Mouse (Mus musculus): ENCODE measurements around the gene Cfap44. TPM values are rescaled to one million over a fixed set of nuclear protein-coding genes. Genes with fewer than 3 reads are reported as not detected.

Gene Cfap44
- polyA plus RNA-seq, 1 experiment: not detected

GRCm38 (mm10) chr16:44505243-44505642 is 110.6 kb downstream of the Cfap44 start:
- Histone ChIP-seq H3K4me1 (ENCODE audit: control insufficient read depth, insufficient read depth, low read length) (no peaks in the 10 kb centered on the region), H3K27ac (ENCODE audit: insufficient read depth, low read depth, low read length) (no peak overlapping the region), H3K4me3 (ENCODE audit: insufficient read depth, low read length) (no peak overlapping the region)
- TF ChIP-seq POLR2A (IDR thresholded peaks at IDR 0.05; ENCODE audit: borderline replicate concordance, low read depth, low read length) (no peak), CTCF (IDR thresholded peaks at IDR 0.05; ENCODE audit: low read depth, low read length) (no peak)

GRCm38 (mm10) chr16:44507027-44507929 is 112.7 kb downstream of the Cfap44 start:
- TF ChIP-seq POLR2A (IDR thresholded peaks at IDR 0.05; ENCODE audit: borderline replicate concordance, low read depth, low read length) (no peak), CTCF (IDR thresholded peaks at IDR 0.05; ENCODE audit: low read depth, low read length) (no peak)
- Histone ChIP-seq H3K4me1 (ENCODE audit: control insufficient read depth, insufficient read depth, low read length) (no peaks in the 10 kb centered on the region), H3K4me3 (ENCODE audit: insufficient read depth, low read length) (no peak overlapping the region), H3K27ac (ENCODE audit: insufficient read depth, low read depth, low read length) (no peak overlapping the region)

DNA sequence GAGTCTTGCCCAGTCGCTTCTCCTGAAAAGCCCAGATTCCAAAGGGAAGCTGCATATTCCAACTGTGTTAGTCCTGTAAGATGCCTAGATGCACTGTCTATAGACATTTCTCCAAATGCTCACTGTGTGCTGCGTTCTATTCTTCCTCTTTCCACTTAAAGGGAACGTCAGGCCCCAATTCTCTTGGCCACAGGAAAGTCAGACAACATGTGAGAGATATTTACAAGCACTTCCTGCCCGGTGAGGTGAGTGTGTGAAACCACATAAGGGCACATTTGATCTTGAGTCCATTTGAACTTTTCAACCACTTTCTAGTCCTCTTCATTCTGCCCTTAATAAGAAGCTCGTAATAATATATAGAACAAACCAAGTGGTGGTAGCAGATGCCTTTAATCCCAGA is 113.4 kb downstream of the Cfap44 start:
- H3K27ac ChIP-seq (ENCODE audit: insufficient read depth, low read depth, low read length): no peak overlapping the region
- H3K4me1 ChIP-seq (ENCODE audit: control insufficient read depth, insufficient read depth, low read length): no peaks in the 10 kb centered on the region
- H3K4me3 ChIP-seq (ENCODE audit: insufficient read depth, low read length): no peak overlapping the region
- TF ChIP-seq POLR2A (IDR thresholded peaks at IDR 0.05; ENCODE audit: borderline replicate concordance, low read depth, low read length) (no peak), CTCF (IDR thresholded peaks at IDR 0.05; ENCODE audit: low read depth, low read length) (no peak)

DNA sequence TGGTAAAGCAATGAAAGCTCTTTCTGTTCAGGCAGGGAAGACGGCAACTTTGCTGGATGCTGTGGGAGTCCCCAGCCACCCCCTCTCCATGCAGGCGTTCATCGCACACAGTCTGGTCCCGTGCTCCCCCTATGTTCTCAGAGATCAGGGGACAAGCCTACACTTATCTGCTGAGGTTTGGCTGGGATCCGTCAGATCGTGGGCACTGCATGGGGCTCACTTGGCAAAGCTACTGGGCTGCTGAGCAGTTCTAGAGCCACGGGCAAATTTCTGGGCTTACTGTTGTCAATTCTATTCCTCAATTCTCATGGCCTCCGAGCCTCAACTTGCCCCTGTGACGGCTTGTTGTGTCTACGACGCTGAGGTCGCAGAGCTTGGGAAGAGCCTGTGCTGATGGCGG is 114.2 kb downstream of the Cfap44 start:
- TF ChIP-seq CTCF (IDR thresholded peaks at IDR 0.05; ENCODE audit: low read depth, low read length) (no peak), POLR2A (IDR thresholded peaks at IDR 0.05; ENCODE audit: borderline replicate concordance, low read depth, low read length) (no peak)
- no peak overlapping the region for H3K27ac ChIP-seq (ENCODE audit: insufficient read depth, low read depth, low read length)
- no peaks in the 10 kb centered on the region for H3K4me1 ChIP-seq (ENCODE audit: control insufficient read depth, insufficient read depth, low read length)
- no peak overlapping the region for H3K4me3 ChIP-seq (ENCODE audit: insufficient read depth, low read length)

- TF ChIP-seq CTCF (IDR thresholded peaks at IDR 0.05; ENCODE audit: low read depth, low read length) (no peak), POLR2A (IDR thresholded peaks at IDR 0.05; ENCODE audit: borderline replicate concordance, low read depth, low read length) (no peak)
- H3K4me1 ChIP-seq (ENCODE audit: control insufficient read depth, insufficient read depth, low read length): no peaks in the 10 kb centered on the region
- no peak overlapping the region for H3K4me3 ChIP-seq (ENCODE audit: insufficient read depth, low read length)
- H3K27ac ChIP-seq (ENCODE audit: insufficient read depth, low read depth, low read length): no peak overlapping the region
Measured at GRCm38 (mm10) chr16:44509458-44510344, 115.1 kb downstream of the Cfap44 start.

DNA sequence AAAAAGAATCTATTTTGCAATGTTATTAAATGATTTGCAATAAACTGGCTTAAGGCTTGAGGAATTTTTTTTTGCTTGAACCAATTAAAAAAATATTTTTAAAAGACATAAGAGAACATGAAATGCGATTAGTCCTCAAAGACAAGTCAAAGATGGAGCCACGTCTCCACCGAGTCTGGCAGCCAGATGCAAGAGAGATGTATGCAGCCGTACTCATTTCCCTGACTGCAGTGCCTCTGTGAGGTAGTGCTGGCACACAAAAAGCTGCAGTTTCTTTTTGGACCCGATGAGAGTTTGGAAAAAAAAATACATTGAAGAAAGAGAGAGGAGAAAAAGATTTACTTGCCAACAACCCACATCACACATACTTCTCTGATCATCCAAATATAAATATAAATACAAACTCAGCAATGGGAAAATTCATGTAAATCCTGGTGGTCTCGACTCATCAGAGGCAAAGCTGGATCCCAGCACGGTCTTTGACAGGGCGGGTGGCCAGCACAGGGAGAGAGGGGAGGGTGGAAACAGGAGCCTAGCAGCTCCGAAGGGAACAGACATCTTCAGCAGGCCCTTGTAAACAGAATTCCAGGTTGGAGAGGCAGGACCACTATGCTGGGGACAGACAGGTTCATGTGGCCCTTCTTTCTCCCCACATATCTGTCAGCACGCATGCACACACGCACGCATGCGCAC is 116.1 kb downstream of the Cfap44 start:
- Histone ChIP-seq H3K4me1 (ENCODE audit: control insufficient read depth, insufficient read depth, low read length) (no peaks in the 10 kb centered on the region), H3K27ac (ENCODE audit: insufficient read depth, low read depth, low read length) (no peak overlapping the region), H3K4me3 (ENCODE audit: insufficient read depth, low read length) (no peak overlapping the region)
- no peak for TF ChIP-seq POLR2A (IDR thresholded peaks at IDR 0.05; ENCODE audit: borderline replicate concordance, low read depth, low read length)
- no peak for TF ChIP-seq CTCF (IDR thresholded peaks at IDR 0.05; ENCODE audit: low read depth, low read length)

- H3K4me1 ChIP-seq (ENCODE audit: control insufficient read depth, insufficient read depth, low read length): no peaks in the 10 kb centered on the region
- H3K27ac ChIP-seq (ENCODE audit: insufficient read depth, low read depth, low read length): no peak overlapping the region
- no peak overlapping the region for H3K4me3 ChIP-seq (ENCODE audit: insufficient read depth, low read length)
- TF ChIP-seq CTCF (IDR thresholded peaks at IDR 0.05; ENCODE audit: low read depth, low read length) (no peak), POLR2A (IDR thresholded peaks at IDR 0.05; ENCODE audit: borderline replicate concordance, low read depth, low read length) (no peak)
Measured at GRCm38 (mm10) chr16:44516498-44516897, 121.9 kb downstream of the Cfap44 start.

DNA sequence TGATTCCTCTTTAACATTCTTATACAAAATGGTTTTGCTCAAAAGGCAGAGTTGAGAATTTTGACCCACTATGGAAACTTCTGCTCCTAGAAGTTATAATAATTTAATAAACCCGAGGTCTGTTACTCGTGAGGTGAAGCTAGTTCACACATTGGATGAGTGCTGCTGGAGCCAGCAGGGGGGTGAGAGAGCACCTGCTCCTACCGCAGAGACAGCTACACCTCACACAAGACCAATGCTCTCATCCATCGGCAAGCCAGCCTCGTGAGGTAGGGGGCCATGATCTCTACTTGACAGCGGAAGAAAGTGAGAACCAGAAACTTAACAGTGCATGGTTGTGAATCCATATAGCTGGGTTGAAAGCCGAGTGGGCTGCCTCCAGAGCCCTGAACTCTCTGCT is 129.0 kb downstream of the Cfap44 start:
- Histone ChIP-seq H3K27ac (ENCODE audit: insufficient read depth, low read depth, low read length) (no peak overlapping the region), H3K4me1 (ENCODE audit: control insufficient read depth, insufficient read depth, low read length) (no peaks in the 10 kb centered on the region), H3K4me3 (ENCODE audit: insufficient read depth, low read length) (no peak overlapping the region)
- no peak for TF ChIP-seq CTCF (IDR thresholded peaks at IDR 0.05; ENCODE audit: low read depth, low read length)
- no peak for TF ChIP-seq POLR2A (IDR thresholded peaks at IDR 0.05; ENCODE audit: borderline replicate concordance, low read depth, low read length)

GRCm38 (mm10) chr16:44526044-44526443 is 131.4 kb downstream of the Cfap44 start:
- H3K4me1 ChIP-seq (ENCODE audit: control insufficient read depth, insufficient read depth, low read length): no peaks in the 10 kb centered on the region
- no peak overlapping the region for H3K27ac ChIP-seq (ENCODE audit: insufficient read depth, low read depth, low read length)
- no peak overlapping the region for H3K4me3 ChIP-seq (ENCODE audit: insufficient read depth, low read length)
- no peak for TF ChIP-seq POLR2A (IDR thresholded peaks at IDR 0.05; ENCODE audit: borderline replicate concordance, low read depth, low read length)
- TF ChIP-seq CTCF (IDR thresholded peaks at IDR 0.05; ENCODE audit: low read depth, low read length): no peak
